ENCODE assay signal across 17 mouse cellular contexts in genomic region chr1:36075652-36076051, GRCm38 (mm10). TPM values are rescaled to one million over a fixed set of nuclear protein-coding genes. Genes with fewer than 3 reads are reported as not detected.
DNase-seq lines count a peak whose midpoint lies in the region; ATAC-seq and TF ChIP-seq lines count a peak whose summit lies in the region.
"Had no signal": no experiment of that assay in that cellular context is flagged by ENCODE, and none has a peak within 500 bp of the region (broad histone marks: within the 10 kb centered on the region; RNA-seq: fewer than 3 reads in every experiment).

No protein-coding gene starts in this region.

- peaks cover 57% of the 10 kb centered on the region; the same call in 1 of the 2 replicates for H3K79me2 ChIP-seq in liver, adult 2 months (ENCODE audit: control insufficient read depth, insufficient read depth, low read length)

- DNase-seq in liver, adult 2 months (ENCODE audit: extremely low read depth, low read depth, low spot score) = peak; percentile 92
- no peak for DNase-seq in liver
- no peak for DNase-seq in gastrocnemius, postnatal 4 days (ENCODE audit: low spot score in 2 of 2)
- DNase-seq in lung, postnatal 4 days = no peak
- DNase-seq: adrenal gland, postnatal 36 days; cerebellum, adult 8-10 months; forebrain, postnatal 0 days; heart, postnatal 10 days had no signal

- peak overlapping the region; percentile 27 for H3K4me3 ChIP-seq in liver, adult 2 months (ENCODE audit: insufficient read depth, low read depth, low read length)
- no peak overlapping the region for H3K4me3 ChIP-seq in intestine, embryonic 16.5 days (ENCODE audit: low read length)
- no peak overlapping the region for H3K4me3 ChIP-seq in kidney, embryonic 16.5 days (ENCODE audit: low read length)
- no peak overlapping the region for H3K4me3 ChIP-seq in liver, embryonic 16.5 days (ENCODE audit: low read depth, low read length)
- H3K4me3 ChIP-seq: embryonic facial prominence, embryonic 12.5 days; heart, embryonic 10.5 days; midbrain, embryonic 12.5 days; stomach, embryonic 15.5 days had no signal

- H3K27ac ChIP-seq in liver, adult 2 months (replicated peaks; ENCODE audit: insufficient read depth, low read depth, low read length) = peak overlapping the region; percentile 99
- peak overlapping the region; percentile 72 for H3K27ac ChIP-seq in intestine, embryonic 16.5 days (ENCODE audit: low read length)
- H3K27ac ChIP-seq in kidney, embryonic 16.5 days (ENCODE audit: low read length) = peak overlapping the region; percentile 71
- H3K27ac ChIP-seq in liver, embryonic 16.5 days (ENCODE audit: low read length) = peak overlapping the region; percentile 88
- H3K27ac ChIP-seq: embryonic facial prominence, embryonic 12.5 days; heart, embryonic 10.5 days; hindbrain, postnatal 0 days; macrophage; midbrain, embryonic 12.5 days had no signal

- no peak for ATAC-seq in intestine, embryonic 16.5 days
- no peak for ATAC-seq in kidney, embryonic 16.5 days (ENCODE audit: low FRiP score, low TSS enrichment)
- peak; percentile 17 for ATAC-seq in liver, embryonic 16.5 days (ENCODE audit: low read depth)
- ATAC-seq: forebrain, postnatal 0 days; hindbrain, postnatal 0 days had no signal

- no peak for TF ChIP-seq POLR2A in liver, adult 2 months (IDR thresholded peaks at IDR 0.05; ENCODE audit: extremely low read depth, insufficient read depth, low read length)

- H3K4me1 ChIP-seq in liver, adult 2 months (ENCODE audit: control insufficient read depth, insufficient read depth, low read length) = peaks cover 62% of the 10 kb centered on the region
- peaks cover 93% of the 10 kb centered on the region for H3K4me1 ChIP-seq in intestine, embryonic 16.5 days (ENCODE audit: control insufficient read depth, insufficient read depth, low read length)
- H3K4me1 ChIP-seq in kidney, embryonic 16.5 days (ENCODE audit: insufficient read depth, low read length) = peaks cover 95% of the 10 kb centered on the region
- H3K4me1 ChIP-seq in liver, embryonic 16.5 days (ENCODE audit: control insufficient read depth, low read depth, low read length) = peaks cover 81% of the 10 kb centered on the region

- no peak for TF ChIP-seq CTCF in liver, adult 2 months (IDR thresholded peaks at IDR 0.05; ENCODE audit: low read depth, low read length)

- 19% methylated on average over 5 of the region's 5 CpGs for WGBS in liver, adult 2 months
- 63% methylated on average over 5 of the region's 5 CpGs for WGBS in intestine, embryonic 16.5 days
- 80% methylated on average over 5 of the region's 5 CpGs for WGBS in kidney, embryonic 16.5 days
- 86% methylated on average over 5 of the region's 5 CpGs for WGBS in liver, embryonic 16.5 days (ENCODE audit: insufficient replicate concordance)

- peak overlapping the region; percentile 76 for H3K9ac ChIP-seq in liver, adult 2 months (ENCODE audit: low read depth, low read length)
- H3K9ac ChIP-seq in intestine, embryonic 16.5 days (ENCODE audit: low read depth, low read length) = peak overlapping the region; percentile 30; the same call in 1 of the 2 replicates
- no peak overlapping the region for H3K9ac ChIP-seq in kidney, embryonic 16.5 days (replicated peaks; ENCODE audit: low read length)
- no peak overlapping the region for H3K9ac ChIP-seq in liver, embryonic 16.5 days (ENCODE audit: low read depth, low read length)
- H3K9ac ChIP-seq: embryonic facial prominence, embryonic 12.5 days; forebrain, postnatal 0 days; midbrain, embryonic 12.5 days; stomach, embryonic 15.5 days had no signal

- H3K9me3 ChIP-seq in intestine, embryonic 16.5 days (ENCODE audit: control insufficient read depth, low read length) = no peaks in the 10 kb centered on the region
- H3K9me3 ChIP-seq in kidney, embryonic 16.5 days (ENCODE audit: low read length) = no peaks in the 10 kb centered on the region
- no peaks in the 10 kb centered on the region for H3K9me3 ChIP-seq in liver, embryonic 16.5 days (replicated peaks; ENCODE audit: control insufficient read depth, low read length)
- H3K9me3 ChIP-seq: embryonic facial prominence, embryonic 12.5 days; heart, embryonic 10.5 days; midbrain, embryonic 12.5 days; stomach, embryonic 15.5 days had no signal

- no peaks in the 10 kb centered on the region for H3K27me3 ChIP-seq in liver, adult 2 months (ENCODE audit: control insufficient read depth, insufficient read depth, low read length)
- H3K27me3 ChIP-seq in intestine, embryonic 16.5 days (replicated peaks; ENCODE audit: control insufficient read depth, insufficient read depth, low read length) = no peaks in the 10 kb centered on the region
- no peaks in the 10 kb centered on the region for H3K27me3 ChIP-seq in kidney, embryonic 16.5 days (ENCODE audit: insufficient read depth, low read length)
- no peaks in the 10 kb centered on the region for H3K27me3 ChIP-seq in liver, embryonic 16.5 days (ENCODE audit: control insufficient read depth, insufficient read depth, low read depth, low read length)
- H3K27me3 ChIP-seq: embryonic facial prominence, embryonic 12.5 days; midbrain, embryonic 12.5 days; stomach, embryonic 15.5 days had no signal

- peak overlapping the region; percentile 28 for H3K4me2 ChIP-seq in intestine, embryonic 16.5 days (ENCODE audit: low read depth, low read length)
- peak overlapping the region; percentile 17 for H3K4me2 ChIP-seq in kidney, embryonic 16.5 days (replicated peaks; ENCODE audit: low read depth, low read length)
- peak overlapping the region; percentile 31 for H3K4me2 ChIP-seq in liver, embryonic 16.5 days (ENCODE audit: low read depth, low read length)
- H3K4me2 ChIP-seq: embryonic facial prominence, embryonic 12.5 days; midbrain, embryonic 12.5 days; stomach, embryonic 15.5 days had no signal

- H3K36me3 ChIP-seq in liver, adult 2 months (ENCODE audit: control insufficient read depth, insufficient read depth, low read length) = peaks cover 2% of the 10 kb centered on the region; the same call in 1 of the 2 replicates
- H3K36me3 ChIP-seq in intestine, embryonic 16.5 days (ENCODE audit: control insufficient read depth, insufficient read depth, low read length) = no peaks in the 10 kb centered on the region
- H3K36me3 ChIP-seq in kidney, embryonic 16.5 days (ENCODE audit: insufficient read depth, low read length) = peaks cover 6% of the 10 kb centered on the region; the same call in 1 of the 2 replicates
- H3K36me3 ChIP-seq in liver, embryonic 16.5 days (ENCODE audit: control insufficient read depth, insufficient read depth) = peaks cover 52% of the 10 kb centered on the region

RNA-seq across cellular contexts. Expression of gene Hs6st1, which starts 7.5 kb away (rescaled TPM):
- total RNA-seq in liver, adult 2 months (2014; rRNA removed) = 40.2 and 43.7 TPM in 2 replicates
- polyA plus RNA-seq in liver, adult 2 months (2012; rRNA removed) = 110 and 121 TPM in 2 replicates
- polyA plus RNA-seq in intestine, embryonic 16.5 days (2015; fragmentation: Nextera tagmentation; extraction: Ambion mirVana) = 3.7 and 4.3 TPM in 2 replicates
- 8.0 and 8.5 TPM in 2 replicates for polyA plus RNA-seq in kidney, embryonic 16.5 days (2015; fragmentation: Nextera tagmentation; extraction: Ambion mirVana)
- 4.7 and 5.2 TPM in 2 replicates for polyA plus RNA-seq in liver, embryonic 16.5 days (2015; fragmentation: Nextera tagmentation; extraction: Ambion mirVana)
- total RNA-seq in gastrocnemius, postnatal 4 days (2021) = 10 to 100 TPM; 39.7 to 40.5 TPM

Comparison
In these comparisons a context has a peak if more than half of its experiments do, and no peak if none do; other contexts are left out.
1. H3K9ac ChIP-seq: peak in liver, adult 2 months (single experiment) and intestine, embryonic 16.5 days (single experiment); none in kidney, embryonic 16.5 days (single experiment) and liver, embryonic 16.5 days (single experiment).
2. RNA of gene Hs6st1, which starts 7.5 kb away (polyA plus RNA-seq): 110 to 121 TPM in liver, adult 2 months; 8.0 to 8.5 TPM in kidney, embryonic 16.5 days, 4.7 to 5.2 TPM in liver, embryonic 16.5 days and 3.7 to 4.3 TPM in intestine, embryonic 16.5 days; every median in the first group is over 10 times any median in the second.
3. Peak in every context shown above with its lines, with median percentiles within 50 percentile points of each other: H3K27ac ChIP-seq and H3K4me2 ChIP-seq.